Mouse (Mus musculus): ENCODE data around the gene Eme2.
A peak's percentile ranks its signal among the peaks of the same experiment; 100 is the strongest.
"Not testable (repeated sequence)": the region's sequence is repeated elsewhere in the genome, so short reads cannot be mapped to it uniquely, and the experiment has no call there.

Eme2 gene

GRCm38 (mm10) chr17:24894995-24895547 is at the start of gene Eme2, which contains the start of gene Mrps34:
TSS of gene Eme2 (minus strand) at chr17:24895087.
TSS of gene Mrps34 (plus strand) at chr17:24895116.
- DNase-seq, result peak; percentile 81 to 86

DNA sequence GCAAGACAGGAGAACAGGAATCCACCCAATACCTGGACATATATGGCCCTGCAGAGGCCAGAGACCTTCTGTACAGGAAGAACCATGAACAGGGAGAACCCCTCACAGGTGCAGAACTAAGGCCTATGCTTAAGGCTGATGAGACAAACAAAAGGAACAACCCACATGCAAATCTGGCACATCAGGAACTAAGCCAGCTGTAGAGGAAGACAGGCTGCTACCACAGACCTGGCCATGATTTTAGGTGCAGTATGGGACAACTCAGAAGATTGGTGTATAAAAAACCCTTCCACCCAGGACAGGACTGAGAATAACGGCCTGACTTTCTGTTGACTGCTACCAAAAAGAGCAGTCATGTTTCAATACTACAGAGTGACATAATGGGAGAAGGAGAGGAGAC is 48.7 kb upstream of the Eme2 start:
- DNase-seq, result not testable (repeated sequence)

DNA sequence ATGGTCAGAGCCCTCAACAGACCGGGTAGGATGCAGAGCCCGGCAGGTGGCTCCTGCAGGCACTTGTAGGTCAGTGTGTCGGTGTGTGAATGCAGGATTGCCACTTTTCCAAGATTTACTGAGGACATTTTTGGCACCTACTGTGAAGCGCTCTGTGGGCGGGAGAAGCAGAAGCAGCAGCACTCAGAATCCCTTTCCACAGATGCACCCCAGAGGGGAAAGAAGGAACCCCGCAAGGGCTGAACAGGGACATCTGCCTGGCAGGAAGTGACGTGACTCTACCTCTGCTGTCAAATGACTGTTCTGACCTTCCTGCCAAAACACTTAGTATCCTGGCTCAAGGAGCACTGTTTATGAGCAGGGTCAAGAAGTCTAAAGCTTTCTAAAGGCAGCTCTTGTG is 48.1 kb upstream of the Eme2 start:
- DNase-seq, result no peak

DNA sequence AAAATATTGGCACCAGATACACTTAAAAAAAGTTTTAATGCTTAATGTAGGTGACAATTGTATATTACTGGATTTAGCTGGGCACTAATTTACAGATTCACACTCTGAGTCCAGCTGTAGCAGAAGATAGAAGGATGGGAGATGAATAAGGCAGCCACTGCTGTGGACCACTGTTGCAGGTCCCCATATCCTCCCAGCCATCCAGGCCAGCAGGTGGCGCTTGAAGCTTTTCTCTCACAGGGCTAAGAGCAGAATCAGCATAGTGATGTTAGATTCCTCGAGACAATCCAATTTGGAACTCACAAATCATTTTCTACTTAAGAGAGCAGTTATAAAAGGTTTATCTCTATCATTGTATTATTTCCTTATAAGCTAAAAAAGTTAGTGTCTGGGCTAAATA is 47.6 kb upstream of the Eme2 start:
- DNase-seq, result peak; percentile 33 to 68

DNA sequence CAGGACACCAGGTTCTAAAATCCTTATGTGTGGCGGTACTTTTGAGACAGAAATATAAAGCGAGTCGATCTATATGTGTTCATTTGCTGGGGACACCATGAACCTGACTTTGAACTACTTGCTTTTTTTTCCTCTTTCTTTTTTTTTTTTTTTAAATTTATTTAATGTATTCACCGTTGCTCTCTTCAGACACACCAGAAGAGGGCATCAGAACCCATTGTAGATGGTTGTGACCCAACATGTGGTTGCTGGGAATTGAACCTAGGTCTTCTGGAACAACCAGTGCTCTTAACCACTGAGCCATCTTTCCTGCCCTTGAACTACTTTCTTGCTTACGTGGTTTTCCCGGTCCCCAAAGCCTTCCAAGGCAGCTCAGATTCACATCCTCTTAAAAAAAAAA is 42.4 kb upstream of the Eme2 start:
- no peak for DNase-seq

DNA sequence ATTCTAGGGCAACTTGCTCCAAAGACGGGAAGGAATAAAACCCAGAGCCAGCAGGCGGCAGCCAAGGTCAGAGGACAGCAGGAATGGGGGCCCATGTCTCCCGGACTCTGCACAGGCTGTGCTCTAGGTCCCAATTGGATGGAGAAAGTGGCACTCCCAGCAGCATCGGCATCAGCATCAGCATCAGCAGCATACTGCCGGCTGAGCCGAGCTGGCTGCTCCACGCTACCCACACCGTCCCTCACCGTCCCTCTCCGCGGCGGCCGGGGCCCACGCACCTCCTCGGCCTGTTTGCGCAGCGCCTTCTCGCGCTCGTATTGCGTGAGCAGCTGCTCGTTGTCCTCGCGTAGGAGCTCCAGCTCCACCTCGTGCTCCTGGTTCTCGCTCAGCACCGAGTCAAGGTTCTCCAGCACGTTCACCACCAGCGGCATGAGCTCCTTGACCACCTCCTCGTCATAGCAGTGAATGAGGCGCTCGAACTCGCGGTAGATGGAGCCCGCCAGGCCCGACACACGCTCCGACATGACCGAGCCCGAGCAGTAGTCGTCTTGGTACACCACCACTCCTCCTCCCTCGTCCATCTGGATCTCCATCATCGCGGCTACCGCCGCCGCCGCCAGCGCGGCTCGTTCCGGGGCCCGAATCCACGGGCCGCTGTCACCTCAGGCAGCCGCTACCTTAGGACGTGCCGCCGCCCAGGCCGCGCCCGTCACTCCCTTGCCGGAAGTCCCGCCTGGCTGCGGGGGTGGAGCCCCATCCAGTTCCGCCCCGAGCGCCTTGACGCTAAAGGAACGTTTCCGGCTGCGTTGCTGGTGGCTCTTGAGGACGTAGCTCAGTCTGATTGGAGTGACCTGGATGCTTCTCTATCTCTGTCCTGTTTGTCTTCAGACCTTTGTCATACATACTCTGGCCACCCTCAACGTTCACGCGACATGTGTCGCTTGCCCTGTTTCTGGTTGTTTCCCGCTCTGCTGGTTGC is 41.7 kb upstream of the Eme2 start, which contains the start of gene Mapk8ip3:
Mapk8ip3 (minus strand) TSS at position 719 of the 979 bp plus-strand sequence.
- DNase-seq, result peak; percentile 92 to 95

DNA sequence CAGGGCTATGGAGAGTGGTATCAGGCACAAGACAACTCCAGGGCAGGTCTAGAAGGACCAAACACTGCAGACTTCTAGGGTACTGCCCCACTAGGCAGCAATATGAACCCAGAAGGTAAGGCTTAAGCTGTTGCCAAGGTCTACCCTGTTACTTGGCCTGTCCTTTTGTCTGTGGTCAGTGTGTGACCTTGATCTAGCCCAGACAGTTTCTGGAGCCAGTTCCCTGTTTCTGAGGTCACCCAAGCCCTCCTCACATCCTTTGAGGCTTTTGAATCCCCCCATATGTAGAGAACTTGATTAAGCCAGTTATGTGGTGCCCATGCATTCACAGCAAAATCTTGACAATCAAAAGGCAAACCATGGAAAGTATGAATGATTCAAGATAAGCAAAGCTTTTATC is 40.8 kb upstream of the Eme2 start:
- no peak for DNase-seq

GRCm38 (mm10) chr17:24934926-24935325 is 40.0 kb upstream of the Eme2 start:
- no peak for DNase-seq

DNA sequence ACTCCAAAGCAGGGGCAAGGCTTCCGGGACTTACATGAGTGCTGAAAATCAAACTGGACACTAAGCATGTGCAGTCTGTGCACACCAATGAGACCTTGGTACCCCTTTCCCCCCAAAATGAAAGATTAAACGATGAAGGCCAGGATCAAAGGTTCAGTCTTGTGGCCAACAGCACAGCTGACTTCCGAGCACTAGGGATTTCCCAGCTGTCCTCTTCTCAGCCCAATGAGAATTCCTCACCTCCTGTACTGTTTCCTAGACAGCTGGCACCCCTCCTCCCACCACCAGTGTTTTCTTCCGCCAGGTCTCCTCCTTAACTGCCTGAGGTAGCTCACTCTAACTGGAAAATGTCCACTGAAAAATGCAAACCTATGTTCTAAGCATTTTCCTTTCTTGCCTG is 38.3 kb upstream of the Eme2 start:
- DNase-seq, result no peak

DNA sequence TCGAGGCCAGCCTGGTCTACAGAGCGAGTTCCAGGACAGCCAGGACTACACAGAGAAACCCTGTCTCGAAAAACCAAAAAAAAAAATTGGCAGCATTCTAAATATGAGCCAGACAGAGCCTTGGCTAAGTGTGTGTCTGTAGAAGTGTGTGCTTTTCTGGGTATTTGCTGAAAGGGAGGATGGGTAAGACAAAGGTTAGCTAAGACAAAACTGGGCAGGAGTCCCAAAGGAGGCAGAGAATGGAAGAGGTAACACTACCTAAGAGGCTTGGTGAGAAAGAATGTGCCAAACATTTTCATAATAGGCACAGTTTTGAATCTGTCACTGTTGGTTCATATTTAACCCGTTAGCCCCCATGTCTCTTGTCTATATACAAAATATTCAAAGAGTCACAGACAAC is 37.5 kb upstream of the Eme2 start:
- DNase-seq, result peak; percentile 35 to 47

DNA sequence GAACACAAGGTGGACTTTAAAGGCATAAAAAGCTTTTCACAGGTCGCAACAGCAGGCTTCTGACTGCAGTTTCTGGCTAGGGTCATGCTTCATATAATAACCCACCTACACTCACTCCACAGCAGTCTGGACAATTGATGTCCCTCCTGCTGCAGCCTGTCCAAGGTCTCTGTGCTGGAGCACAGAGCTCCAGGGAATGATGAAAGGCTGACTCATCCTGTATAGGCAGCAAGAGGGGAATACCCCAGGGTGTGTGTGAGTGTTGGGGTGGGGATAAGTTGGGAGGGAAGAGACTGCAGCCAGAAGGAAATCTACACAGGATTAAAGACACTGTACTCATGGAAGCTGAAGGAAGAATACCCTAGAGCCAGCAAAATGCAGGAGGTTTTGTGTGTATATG is 34.6 kb upstream of the Eme2 start:
- no peak for DNase-seq

GRCm38 (mm10) chr17:24923246-24923645 is 28.4 kb upstream of the Eme2 start:
- no peak for DNase-seq

- no peak for DNase-seq
Observed at GRCm38 (mm10) chr17:24913984-24914383, 19.1 kb upstream of the Eme2 start.

DNA sequence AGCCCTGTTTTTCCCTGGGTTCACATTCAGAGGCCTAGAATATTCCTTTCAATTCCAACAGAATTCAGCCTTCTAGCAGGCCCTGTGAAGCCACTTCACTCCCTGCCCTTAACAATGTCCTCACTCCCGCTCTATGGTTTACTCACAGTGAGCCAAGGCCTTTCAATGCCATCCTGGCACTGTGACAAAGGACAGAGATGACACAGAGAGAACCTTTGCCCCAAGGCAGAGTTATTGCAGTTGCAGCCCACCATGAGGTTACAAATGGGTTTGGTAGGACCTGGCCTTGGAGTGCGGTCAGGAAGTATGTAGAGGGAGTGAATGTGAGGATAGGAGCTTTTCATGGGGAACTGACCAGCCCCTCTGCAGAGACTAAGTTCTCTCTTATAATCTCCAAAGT is 12.7 kb upstream of the Eme2 start:
- DNase-seq, result no peak

- no peak for DNase-seq
Observed at GRCm38 (mm10) chr17:24903767-24904166, 8.9 kb upstream of the Eme2 start.

DNA sequence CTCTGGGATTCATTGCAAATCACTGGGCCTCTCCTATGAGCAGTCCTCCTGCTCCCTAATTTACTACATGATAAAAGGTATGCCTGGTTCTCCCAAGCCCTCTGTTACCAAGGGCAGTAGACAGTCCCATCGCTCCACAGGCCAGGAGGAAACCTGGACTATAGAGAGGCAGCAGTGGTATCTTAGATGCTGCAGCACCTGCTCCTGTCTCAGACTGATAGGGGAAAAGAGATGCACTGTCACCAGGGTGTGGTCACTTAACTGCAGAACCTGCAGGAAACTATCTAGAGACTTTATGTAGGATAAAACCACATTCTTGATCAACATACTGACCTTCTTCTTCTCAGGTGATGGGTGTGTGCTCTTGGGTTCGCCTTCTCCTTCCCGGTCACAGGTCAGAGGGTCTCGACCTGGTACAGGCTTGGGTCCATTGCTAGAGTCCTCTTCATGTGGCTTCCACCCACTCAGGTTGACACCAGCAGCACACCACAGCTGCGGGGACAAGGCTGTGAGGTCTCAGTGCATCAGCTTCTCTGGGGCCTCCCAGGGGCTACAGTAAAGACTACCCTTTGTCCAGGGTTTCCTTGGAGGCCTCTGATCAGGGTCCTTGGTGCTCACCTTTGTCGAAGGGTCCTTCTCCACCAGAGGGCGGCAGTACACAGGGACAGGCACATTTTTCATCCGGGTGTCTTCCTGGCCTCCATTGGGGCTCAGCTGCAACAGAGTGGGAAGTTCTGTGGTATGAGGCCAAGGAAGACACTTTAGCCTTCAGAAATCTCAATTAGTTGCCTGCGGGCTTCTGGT is 8.0 kb upstream of the Eme2 start:
- peak in 1 of 2 experiments; percentile 60 for DNase-seq

DNA sequence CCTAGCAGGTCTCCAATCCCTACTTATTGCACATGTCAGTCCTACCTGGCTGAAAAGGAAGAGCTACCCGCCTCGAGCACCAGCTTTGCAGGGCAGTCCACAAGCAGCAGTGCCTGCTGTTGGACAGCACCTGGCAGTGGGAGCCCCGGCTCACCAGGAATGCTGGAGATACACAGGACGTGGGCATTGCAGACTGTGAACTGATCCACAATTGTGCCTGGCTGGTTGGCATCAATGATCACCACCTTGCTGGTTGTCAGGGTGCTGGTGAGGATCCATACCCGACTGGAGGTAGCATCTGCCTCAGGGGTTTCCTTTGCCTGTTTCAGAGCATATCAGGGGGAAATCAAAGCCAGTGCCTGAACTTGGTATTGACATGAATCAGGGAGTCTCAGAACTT is 7.2 kb upstream of the Eme2 start:
- no peak for DNase-seq

DNA sequence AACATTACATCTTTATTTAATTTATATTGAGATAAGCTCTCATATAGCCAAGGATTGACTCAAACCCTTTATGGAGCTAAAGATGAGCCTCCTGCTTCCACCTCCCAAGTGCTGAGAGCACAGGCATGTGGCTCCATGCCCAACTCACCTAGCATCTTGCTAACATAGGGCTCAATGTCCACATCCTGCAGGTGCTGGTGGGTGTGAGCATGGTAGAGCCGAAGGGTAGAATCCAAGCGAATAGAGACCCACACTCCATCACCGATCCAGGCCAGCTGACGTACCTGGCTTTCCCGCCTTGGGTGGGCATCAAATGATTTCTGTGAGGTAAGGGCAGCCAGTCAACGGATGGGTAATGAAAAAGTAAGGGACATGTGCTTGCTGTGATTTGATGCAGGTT is 5.1 kb upstream of the Eme2 start:
- no peak for DNase-seq

DNA sequence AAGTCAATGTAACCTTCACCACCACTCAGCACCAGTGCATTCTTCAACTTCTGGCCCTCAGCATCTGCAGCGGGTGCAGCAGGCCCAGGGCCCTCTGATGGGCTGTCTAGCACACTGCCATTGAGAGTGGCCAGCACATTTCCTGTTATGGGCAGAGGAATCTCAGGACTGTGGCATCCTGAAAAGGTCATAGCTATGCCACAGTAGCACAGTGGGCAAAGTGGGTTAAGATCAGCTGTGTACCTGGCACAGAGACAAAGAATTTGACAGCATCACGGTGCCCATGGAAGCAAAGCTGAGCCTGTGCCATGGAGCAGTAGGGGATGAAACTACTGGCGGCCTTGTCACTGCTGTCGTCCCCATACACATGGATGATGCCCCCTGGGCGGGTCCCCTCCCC is 4.3 kb upstream of the Eme2 start:
- DNase-seq, result peak in 1 of 2 experiments; percentile 9

- peak in 1 of 2 experiments; percentile 4 for DNase-seq
Observed at GRCm38 (mm10) chr17:24898041-24898854, 3.4 kb upstream of the Eme2 start.

- DNase-seq, result peak in 1 of 2 experiments; percentile 8
Observed at GRCm38 (mm10) chr17:24897600-24897999, 2.7 kb upstream of the Eme2 start.

DNA sequence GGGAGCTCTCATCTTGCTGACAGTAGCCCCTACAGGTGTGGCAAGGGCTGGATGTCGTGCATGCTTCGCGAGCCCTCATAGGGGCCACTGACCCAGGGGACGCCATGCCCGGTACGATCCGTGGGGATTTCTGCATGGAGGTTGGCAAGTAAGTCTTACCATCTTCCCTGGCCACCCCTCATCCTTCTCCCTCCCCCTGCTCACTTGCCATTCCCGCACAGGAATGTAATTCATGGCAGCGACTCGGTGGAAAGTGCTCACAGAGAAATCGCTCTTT is 2.0 kb upstream of the Eme2 start:
- DNase-seq, result no peak
